Mouse (Mus musculus): ENCODE measurements around the gene Stk24. TPM values are rescaled to one million over a fixed set of nuclear protein-coding genes. Genes with fewer than 3 reads are reported as not detected.

Gene Stk24
- total and polyA plus RNA-seq, 3 experiments: 62.5 to 79.3 TPM; not detected in 1

- no peak overlapping the region for H3K27ac ChIP-seq (ENCODE audit: control insufficient read depth, low read depth, low read length)
Measured at GRCm38 (mm10) chr14:121346654-121347053, 33.2 kb downstream of the Stk24 start.

GRCm38 (mm10) chr14:121346053-121346452, 33.8 kb downstream of the Stk24 start:
- peak; percentile 45 for DNase-seq (ENCODE audit: low read depth, low spot score)

More at GRCm38 (mm10) chr14:121346654-121347053, 33.2 kb downstream of the Stk24 start:
- peaks cover 74% of the 10 kb centered on the region for H3K79me2 ChIP-seq (ENCODE audit: control insufficient read depth, insufficient read depth, low read length, poor library complexity)
- no peaks in the 10 kb centered on the region for H3K27me3 ChIP-seq (ENCODE audit: control insufficient read depth in 1 of 2, insufficient read depth in 2 of 2, low read length in 2 of 2)
- no peaks in the 10 kb centered on the region for H3K9me3 ChIP-seq (replicated peaks; ENCODE audit: insufficient read depth, low read length)
- DNase-seq (ENCODE audit: low read depth, low spot score): no peak
- peaks cover 0 to 5% of the 10 kb centered on the region in 2 experiments; a peak in 1 of 4 replicates for H3K4me1 ChIP-seq (ENCODE audit: control insufficient read depth in 1 of 2, insufficient read depth in 2 of 2, low read length in 2 of 2)
- H3K9ac ChIP-seq (ENCODE audit: control insufficient read depth, low read depth, low read length, poor library complexity, severe bottlenecking): no peak overlapping the region
- H3K36me3 ChIP-seq (ENCODE audit: control insufficient read depth in 1 of 2, insufficient read depth in 2 of 2, low read length in 2 of 2): peaks cover 0 to 3% of the 10 kb centered on the region in 2 experiments; a peak in 3 of 4 replicates
- no peak overlapping the region for H3K4me3 ChIP-seq (ENCODE audit: control insufficient read depth in 1 of 2, insufficient read depth in 1 of 2, low read depth in 2 of 2, low read length in 2 of 2)
- no peak for TF ChIP-seq EP300 (IDR thresholded peaks at IDR 0.05; ENCODE audit: low read depth in 1 of 2, low read length in 2 of 2)
- TF ChIP-seq CHD1 (IDR thresholded peaks at IDR 0.05; ENCODE audit: low read depth, low read length): no peak
- TF ChIP-seq MAZ (IDR thresholded peaks at IDR 0.05; ENCODE audit: low read depth, low read length): no peak
- TF ChIP-seq GATA1 (IDR thresholded peaks at IDR 0.05; ENCODE audit: low read depth, low read length): no peak
- TF ChIP-seq MEF2A (IDR thresholded peaks at IDR 0.05; ENCODE audit: extremely low read depth, insufficient replicate concordance, low read depth, low read length, poor library complexity, severe bottlenecking): no peak
- TF ChIP-seq MAFK (IDR thresholded peaks at IDR 0.05; ENCODE audit: borderline replicate concordance, low read depth, low read length): no peak
- no peak for TF ChIP-seq BHLHE40 (IDR thresholded peaks at IDR 0.05; ENCODE audit: borderline replicate concordance, low read depth, low read length)
- no peak for TF ChIP-seq JUND (IDR thresholded peaks at IDR 0.05; ENCODE audit: low read depth, low read length)

More at GRCm38 (mm10) chr14:121346053-121346452, 33.8 kb downstream of the Stk24 start:
- Histone ChIP-seq H3K36me3 (ENCODE audit: control insufficient read depth in 1 of 2, insufficient read depth in 2 of 2, low read length in 2 of 2) (peaks cover 0 to 3% of the 10 kb centered on the region in 2 experiments; a peak in 2 of 4 replicates), H3K9me3 (replicated peaks; ENCODE audit: insufficient read depth, low read length) (no peaks in the 10 kb centered on the region), H3K79me2 (ENCODE audit: control insufficient read depth, insufficient read depth, low read length, poor library complexity) (peaks cover 74% of the 10 kb centered on the region), H3K9ac (ENCODE audit: control insufficient read depth, low read depth, low read length, poor library complexity, severe bottlenecking) (no peak overlapping the region), H3K4me3 (ENCODE audit: control insufficient read depth in 1 of 2, insufficient read depth in 1 of 2, low read depth in 2 of 2, low read length in 2 of 2) (no peak overlapping the region), H3K4me1 (ENCODE audit: control insufficient read depth in 1 of 2, insufficient read depth in 2 of 2, low read length in 2 of 2) (peaks cover 0 to 5% of the 10 kb centered on the region in 2 experiments; a peak in 1 of 4 replicates), H3K27me3 (ENCODE audit: control insufficient read depth in 1 of 2, insufficient read depth in 2 of 2, low read length in 2 of 2) (no peaks in the 10 kb centered on the region), H3K27ac (ENCODE audit: control insufficient read depth, low read depth, low read length) (no peak overlapping the region)
- TF ChIP-seq UBTF (IDR thresholded peaks at IDR 0.05; ENCODE audit: borderline replicate concordance, insufficient read depth, low read depth, low read length) (no peak), RAD21 (IDR thresholded peaks at IDR 0.05; ENCODE audit: low read depth, low read length) (peak; percentile 3; the same call in 1 of the 2 replicates), SIN3A (IDR thresholded peaks at IDR 0.05; ENCODE audit: low read length) (no peak), GABPA (IDR thresholded peaks at IDR 0.05; ENCODE audit: low read depth, low read length) (no peak), ZC3H11A (IDR thresholded peaks at IDR 0.05; ENCODE audit: low read depth, low read length) (no peak), GATA1 (IDR thresholded peaks at IDR 0.05; ENCODE audit: low read depth, low read length) (no peak), ETS1 (IDR thresholded peaks at IDR 0.05; ENCODE audit: low read depth, low read length) (no peak), ZMIZ1 (IDR thresholded peaks at IDR 0.05; ENCODE audit: low read depth, low read length) (no peak), MAZ (IDR thresholded peaks at IDR 0.05; ENCODE audit: low read depth, low read length) (no peak), CTCF (IDR thresholded peaks at IDR 0.05 in 2 of 3, conservative IDR thresholded peaks at IDR 0.05 in 1 of 3; ENCODE audit: control insufficient read depth in 1 of 3, insufficient read depth in 1 of 3, low read depth in 2 of 3, low read length in 3 of 3, poor library complexity in 1 of 3, severe bottlenecking in 1 of 3) (peak; percentile 52 to 63 (median 54)), NELFE (IDR thresholded peaks at IDR 0.05; ENCODE audit: low read depth, low read length) (no peak), POLR2A (IDR thresholded peaks at IDR 0.05; ENCODE audit: control insufficient read depth in 1 of 2, insufficient read depth in 1 of 2, low read depth in 1 of 2, low read length in 2 of 2, poor library complexity in 1 of 2) (no peak), BHLHE40 (IDR thresholded peaks at IDR 0.05; ENCODE audit: borderline replicate concordance, low read depth, low read length) (no peak), E2F4 (IDR thresholded peaks at IDR 0.05; ENCODE audit: borderline replicate concordance, low read depth, low read length) (no peak), TAL1 (IDR thresholded peaks at IDR 0.05; ENCODE audit: low read length) (no peak), SMC3 (IDR thresholded peaks at IDR 0.05; ENCODE audit: low read depth, low read length) (0 out of 2 replicates have a peak, but pooled peaks have one; percentile 10), MYB (IDR thresholded peaks at IDR 0.05; ENCODE audit: low read depth, low read length) (no peak), KAT2A (conservative IDR thresholded peaks at IDR 0.05; ENCODE audit: low read depth, low read length) (no peak)
